Mouse (Mus musculus) embryonic fibroblast, embryonic 13.5 days (primary cell): ENCODE measurements around the gene Tecpr1. TPM values are rescaled to one million over a fixed set of nuclear protein-coding genes. Genes with fewer than 3 reads are reported as not detected.

Experiments used
- H3K27ac ChIP-seq: 2 replicates; pipeline ENCODE4 v1.5.1; 2012; ENCODE audit warnings: low read length, control low read depth, inconsistent platforms; ENCODE audit not compliant: insufficient read depth
- H3K4me1 ChIP-seq: 2 replicates; pipeline ENCODE4 v1.6.1; 2011; ENCODE audit warnings: low read length; ENCODE audit not compliant: control insufficient read depth, insufficient read depth
- H3K4me3 ChIP-seq: 2 replicates; pipeline ENCODE4 v1.5.1; 2011; ENCODE audit warnings: mild to moderate bottlenecking, control low read depth, low read length; ENCODE audit not compliant: insufficient read depth
- CTCF ChIP-seq: IDR thresholded peaks from 2 replicates; pipeline ENCODE4 v1.5.1; 2011; ENCODE audit warnings: mild to moderate bottlenecking, control low read depth, low read length, moderate library complexity, borderline replicate concordance; ENCODE audit not compliant: insufficient read depth
- POLR2A ChIP-seq: IDR thresholded peaks from 2 replicates; pipeline ENCODE4 v1.6.1; 2011; ENCODE audit warnings: low read depth, mild to moderate bottlenecking, control low read depth, low read length, moderate library complexity
- polyA plus RNA-seq: library from polyadenylated mRNA; stranded (reverse); fragments of >200 nt; gene quantifications from 2 replicates; pipeline ENCODE4 v1.2.4, GENCODE M21; 2011; ENCODE audit warnings: low read depth; ENCODE audit not compliant: missing spikeins, insufficient read length

Tecpr1 gene
- polyA plus RNA-seq, 1 experiment, result 15.7 TPM

DNA sequence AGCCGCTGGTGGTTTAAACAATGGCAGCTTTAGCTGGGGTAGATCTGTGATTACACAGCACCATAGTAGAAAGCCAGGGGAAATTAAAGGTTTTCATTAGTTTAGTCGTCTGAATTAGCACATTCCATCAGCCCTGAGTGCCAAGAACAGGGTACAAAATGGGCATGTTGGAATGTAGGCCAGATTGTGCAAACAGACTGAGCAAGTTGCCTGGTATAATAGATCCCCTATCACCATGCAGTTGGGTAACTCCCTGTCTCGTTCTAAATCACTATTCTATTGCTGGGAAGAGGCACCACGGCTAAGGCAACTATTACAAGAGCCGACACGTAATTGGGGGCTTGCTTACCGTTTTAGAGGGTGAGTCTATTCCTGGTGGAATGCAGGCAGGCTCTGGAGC lies 11.3 kb upstream of the Tecpr1 start:
- Histone ChIP-seq H3K27ac (no peak overlapping the region), H3K4me1 (no peaks in the 10 kb centered on the region), H3K4me3 (no peak overlapping the region)
- TF ChIP-seq POLR2A (no peak), CTCF (no peak)

DNA sequence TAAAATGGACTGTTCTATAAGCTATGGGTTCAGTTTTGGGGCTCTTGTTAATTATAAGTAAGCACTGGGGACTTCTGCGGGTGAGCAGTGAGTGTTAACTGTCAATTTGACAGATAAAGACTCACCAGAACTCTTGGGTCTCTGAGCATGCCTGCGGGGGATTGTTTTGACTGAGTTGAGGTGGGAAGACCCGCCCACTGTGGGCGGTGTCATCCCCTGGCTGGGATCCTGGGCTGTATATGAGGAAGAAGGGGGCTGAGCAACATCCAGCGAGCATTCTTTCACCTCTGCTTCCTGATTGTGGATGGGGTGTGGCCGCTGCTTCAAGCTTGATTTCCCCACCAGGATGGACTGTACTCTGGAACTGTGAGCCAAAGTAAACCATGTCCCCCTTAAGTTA lies 10.8 kb upstream of the Tecpr1 start:
- TF ChIP-seq CTCF, result no peak
- no peak for TF ChIP-seq POLR2A

DNA sequence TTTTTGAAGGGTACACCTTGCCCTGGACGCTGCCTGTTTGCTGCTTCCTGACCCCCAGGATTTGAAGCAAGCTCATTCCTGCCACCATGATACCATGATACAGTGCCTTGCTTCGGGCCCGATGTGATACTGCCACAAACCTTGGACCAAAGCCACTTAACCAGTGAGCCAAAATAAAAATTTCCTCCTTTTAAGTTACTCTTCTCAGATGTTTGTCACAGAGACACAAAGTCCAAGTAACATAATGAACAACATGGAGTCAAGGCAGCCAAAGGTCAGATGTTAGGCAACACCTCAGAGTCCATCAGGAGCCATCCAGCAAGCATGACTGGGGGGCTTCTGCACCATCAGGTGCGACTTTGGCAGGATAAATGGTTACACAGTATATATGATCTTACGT lies 9.1 kb upstream of the Tecpr1 start:
- no peak overlapping the region for H3K27ac ChIP-seq
- no peak for TF ChIP-seq CTCF
- no peaks in the 10 kb centered on the region for H3K4me1 ChIP-seq
- no peak overlapping the region for H3K4me3 ChIP-seq

More for the DNA sequence above, 10.8 kb upstream of the Tecpr1 start:
- no peak overlapping the region for H3K27ac ChIP-seq
- H3K4me1 ChIP-seq, result no peaks in the 10 kb centered on the region
- no peak overlapping the region for H3K4me3 ChIP-seq

DNA sequence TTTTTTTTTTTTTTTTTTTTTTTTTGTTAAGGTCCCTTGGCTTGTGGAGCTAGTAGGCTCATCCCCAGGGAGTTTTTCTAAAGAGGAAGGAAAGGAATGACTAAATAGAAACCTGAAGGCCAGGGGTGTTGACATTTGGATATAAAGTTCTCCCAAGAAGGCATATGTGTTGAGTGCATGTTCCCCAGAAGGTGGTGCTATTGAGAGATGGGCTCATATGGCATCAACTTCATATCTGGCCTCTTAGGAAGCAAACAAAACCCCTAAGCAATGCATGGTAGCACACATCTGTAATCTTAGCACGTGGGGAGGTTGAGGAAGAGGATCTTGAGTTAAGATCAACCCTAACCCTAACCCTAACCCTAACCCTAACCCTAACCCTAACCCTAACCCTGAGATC lies 8.0 kb upstream of the Tecpr1 start:
- TF ChIP-seq POLR2A, result no peak
- Histone ChIP-seq H3K4me3 (no peak overlapping the region), H3K4me1 (no peaks in the 10 kb centered on the region), H3K27ac (no peak overlapping the region)

DNA sequence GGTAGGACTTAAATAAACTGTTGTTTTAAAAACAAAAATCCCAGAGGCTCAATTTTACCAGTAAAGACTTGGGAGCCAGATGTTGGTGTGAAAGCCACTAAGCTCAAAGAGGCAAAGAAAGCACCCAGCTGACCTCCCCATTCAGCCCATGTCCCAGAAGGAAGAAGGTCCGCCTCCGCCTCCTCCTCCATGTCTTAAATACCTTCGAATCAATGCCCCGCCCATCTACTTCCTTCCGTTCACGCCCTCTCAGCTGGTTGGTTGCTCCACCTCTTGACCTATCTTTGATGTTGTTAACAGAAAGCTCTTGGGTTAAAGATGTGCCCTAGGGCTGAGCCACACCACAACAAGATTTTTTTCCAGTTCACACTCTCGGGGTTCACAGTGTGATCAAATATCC lies 6.8 kb upstream of the Tecpr1 start:
- H3K4me3 ChIP-seq, result no peak overlapping the region
- no peaks in the 10 kb centered on the region for H3K4me1 ChIP-seq
- H3K27ac ChIP-seq, result no peak overlapping the region
- TF ChIP-seq POLR2A (no peak), CTCF (no peak)

DNA sequence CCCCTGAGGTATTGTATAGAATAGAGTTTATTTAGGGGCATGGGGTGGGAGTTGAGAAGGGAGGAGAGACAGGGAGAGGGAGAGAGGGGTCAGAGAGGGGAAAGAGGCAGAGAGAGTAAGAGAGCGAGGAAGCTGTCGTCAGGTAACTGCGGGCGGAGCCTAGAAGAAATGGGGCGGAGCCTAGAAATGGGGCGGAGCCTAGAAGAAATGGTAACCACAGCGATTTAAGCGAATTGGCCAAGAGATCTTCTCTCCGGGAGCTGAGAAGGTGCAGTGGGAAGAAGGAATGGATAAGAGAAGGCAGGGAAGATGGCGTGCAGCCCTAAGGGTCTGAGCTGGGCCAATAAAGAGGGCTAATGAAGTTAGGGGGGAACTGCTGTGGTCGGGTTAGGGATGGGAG lies 2.8 kb upstream of the Tecpr1 start:
- no peak for TF ChIP-seq CTCF
- TF ChIP-seq POLR2A, result no peak
- Histone ChIP-seq H3K27ac (no peak overlapping the region), H3K4me1 (no peaks in the 10 kb centered on the region), H3K4me3 (no peak overlapping the region)

DNA sequence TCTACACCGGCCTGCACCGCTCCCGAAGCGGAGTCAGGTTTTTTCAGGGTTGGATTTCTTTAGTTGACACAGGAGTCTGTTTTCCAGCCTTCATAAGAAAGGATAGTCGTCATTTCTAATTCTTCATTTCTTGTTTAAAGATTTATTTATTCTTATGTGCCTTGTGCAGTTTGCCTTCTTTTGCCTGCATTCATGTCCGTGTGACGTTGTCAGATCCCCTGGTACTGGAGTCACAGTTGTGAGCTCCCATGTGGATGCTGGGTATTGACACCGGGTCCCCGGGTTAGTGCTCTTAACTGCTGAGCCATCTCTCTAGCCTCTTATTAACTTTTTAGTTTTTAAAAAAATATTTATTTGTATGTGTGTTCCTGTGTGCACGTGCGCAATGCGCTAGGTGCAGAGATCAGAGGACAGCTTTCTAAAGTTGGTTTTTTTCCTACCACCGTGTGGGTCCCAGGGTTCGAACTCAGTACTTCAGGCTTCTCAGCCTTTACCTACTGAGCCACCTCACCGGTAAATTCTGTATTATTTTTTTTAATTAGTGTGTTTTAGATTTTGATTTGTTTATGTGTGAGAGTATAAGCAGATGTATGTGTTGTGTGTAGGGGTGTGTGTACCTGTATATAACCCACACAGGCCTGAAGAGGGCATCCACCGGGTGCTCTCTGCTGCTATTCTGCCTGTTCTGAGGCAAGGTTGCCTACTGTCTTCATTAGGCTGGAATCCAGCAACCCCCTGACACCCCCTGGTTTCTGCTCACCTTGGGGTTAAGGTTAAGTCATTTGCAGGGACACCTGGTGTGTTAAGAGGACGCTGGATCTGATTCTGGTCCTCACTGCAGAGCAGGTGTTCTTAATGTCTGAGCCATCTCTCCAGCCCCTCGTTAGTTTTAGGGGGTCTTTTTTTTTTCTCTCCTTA lies 743 bp upstream of the Tecpr1 start:
- no peaks in the 10 kb centered on the region for H3K4me1 ChIP-seq
- TF ChIP-seq CTCF, result no peak
- no peak for TF ChIP-seq POLR2A
- peak overlapping the region; percentile 82 for H3K4me3 ChIP-seq
- peak overlapping the region; percentile 15; the same call in 1 of the 2 replicates for H3K27ac ChIP-seq

DNA sequence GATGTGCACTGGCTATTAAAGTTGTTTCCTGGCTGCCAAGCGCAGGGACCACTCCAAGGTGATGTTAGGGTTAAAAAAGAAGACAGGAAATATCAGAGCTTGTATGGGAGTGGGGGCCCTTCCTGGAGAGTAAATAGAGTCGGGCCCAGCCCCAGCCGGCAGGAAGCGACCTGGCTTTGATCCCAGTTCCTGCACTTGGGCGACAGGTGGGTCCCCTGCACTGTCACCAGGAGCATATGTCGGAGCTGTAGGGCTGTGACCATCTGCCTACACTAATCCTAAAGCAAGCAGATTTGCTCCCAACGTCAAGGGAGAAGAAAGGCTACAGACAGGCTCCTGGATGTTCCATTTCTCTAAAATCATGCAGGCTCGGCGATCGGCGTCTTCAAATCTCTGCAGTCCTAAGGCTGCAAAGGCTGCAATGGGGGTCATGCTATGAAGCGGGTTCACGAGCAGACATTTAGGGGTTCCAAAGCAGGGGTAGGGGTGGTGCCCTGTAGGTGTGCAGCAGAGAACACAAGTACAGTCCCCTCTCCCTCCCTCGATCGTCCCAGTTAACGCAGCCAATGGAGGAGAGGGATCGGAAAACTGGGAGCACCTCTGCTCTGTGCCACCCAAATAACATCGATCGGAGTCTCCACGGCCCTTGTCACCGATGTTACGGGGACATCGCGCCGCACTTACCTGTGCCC lies 458 bp downstream of the Tecpr1 start:
- TF ChIP-seq CTCF (no peak), POLR2A (no peak; the same call in 1 of the 2 replicates)
- H3K4me1 ChIP-seq, result no peaks in the 10 kb centered on the region
- no peak overlapping the region for H3K27ac ChIP-seq
- peak overlapping the region; percentile 87 for H3K4me3 ChIP-seq

DNA sequence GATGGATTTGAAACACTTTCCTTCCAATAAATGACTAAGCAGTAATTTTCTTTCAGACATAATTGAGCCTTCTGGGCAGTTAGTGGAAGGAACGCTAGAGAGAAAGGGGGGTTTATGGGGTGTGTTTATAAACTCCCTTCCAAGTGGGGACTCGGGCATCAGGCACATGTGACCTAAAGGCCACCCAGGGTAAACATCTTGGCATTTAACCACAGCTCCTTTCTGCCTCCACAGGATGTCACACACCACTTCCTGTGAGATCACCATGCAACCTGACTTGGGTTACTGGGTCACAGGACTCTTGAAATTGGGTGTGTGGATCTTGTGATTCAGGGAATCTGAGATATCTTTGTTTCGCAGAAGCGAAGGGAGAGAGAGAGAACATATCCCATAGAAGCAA lies 2.1 kb downstream of the Tecpr1 start:
- no peak overlapping the region for H3K4me3 ChIP-seq
- H3K4me1 ChIP-seq, result no peaks in the 10 kb centered on the region
- no peak overlapping the region for H3K27ac ChIP-seq
- TF ChIP-seq CTCF (no peak), POLR2A (no peak)

DNA sequence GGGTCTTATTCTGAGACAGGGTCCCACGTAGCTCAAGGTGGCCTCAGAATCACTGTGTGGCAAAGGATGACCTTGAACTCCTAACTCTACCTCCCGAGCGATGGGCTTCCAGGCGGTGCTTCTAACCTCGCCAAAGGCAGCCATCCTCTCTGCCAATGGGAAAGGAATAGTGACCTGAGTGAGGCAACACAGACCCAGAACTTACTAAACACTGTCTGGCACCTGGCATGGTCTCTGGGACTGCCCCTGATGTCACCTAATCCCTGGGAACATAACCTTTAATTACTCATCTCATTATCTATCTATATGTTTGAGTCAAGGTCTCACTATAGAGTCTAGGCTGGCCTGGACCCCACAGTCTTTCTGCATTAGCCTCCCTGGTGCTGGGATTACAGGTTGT lies 3.5 kb downstream of the Tecpr1 start:
- H3K4me1 ChIP-seq, result no peaks in the 10 kb centered on the region
- no peak overlapping the region for H3K27ac ChIP-seq
- TF ChIP-seq POLR2A, result no peak
- no peak for TF ChIP-seq CTCF
- H3K4me3 ChIP-seq, result no peak overlapping the region

DNA sequence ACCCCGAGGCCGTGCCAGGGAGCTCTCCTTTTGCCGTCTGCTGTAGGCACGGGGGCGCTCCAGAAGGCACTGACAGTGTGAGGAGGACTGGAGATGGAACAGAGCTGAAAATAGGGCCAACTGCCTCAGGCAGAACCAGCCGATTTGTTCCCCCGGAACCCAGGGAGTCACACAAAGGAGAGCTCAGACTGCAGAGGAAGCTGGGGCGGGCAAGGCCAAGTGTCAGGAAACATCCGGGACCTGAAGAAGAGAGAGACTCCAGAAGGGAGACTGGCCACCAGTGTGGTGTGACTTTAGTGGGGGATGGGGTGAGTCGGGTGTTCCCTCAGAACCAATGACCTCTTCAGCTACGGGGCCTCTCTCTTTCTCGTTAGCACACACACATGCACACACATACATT lies 4.1 kb downstream of the Tecpr1 start:
- Histone ChIP-seq H3K27ac (no peak overlapping the region), H3K4me3 (no peak overlapping the region), H3K4me1 (no peaks in the 10 kb centered on the region)
- no peak for TF ChIP-seq POLR2A
- no peak for TF ChIP-seq CTCF
